Mouse (Mus musculus): Measurements from ENCODE around the gene Shisa8. TPM values are rescaled to one million over a fixed set of nuclear protein-coding genes. Genes with fewer than 3 reads are reported as not detected.

The Shisa8 gene
- polyA plus RNA-seq, 1 experiment from 2014 or later, result 0.29 TPM

DNA sequence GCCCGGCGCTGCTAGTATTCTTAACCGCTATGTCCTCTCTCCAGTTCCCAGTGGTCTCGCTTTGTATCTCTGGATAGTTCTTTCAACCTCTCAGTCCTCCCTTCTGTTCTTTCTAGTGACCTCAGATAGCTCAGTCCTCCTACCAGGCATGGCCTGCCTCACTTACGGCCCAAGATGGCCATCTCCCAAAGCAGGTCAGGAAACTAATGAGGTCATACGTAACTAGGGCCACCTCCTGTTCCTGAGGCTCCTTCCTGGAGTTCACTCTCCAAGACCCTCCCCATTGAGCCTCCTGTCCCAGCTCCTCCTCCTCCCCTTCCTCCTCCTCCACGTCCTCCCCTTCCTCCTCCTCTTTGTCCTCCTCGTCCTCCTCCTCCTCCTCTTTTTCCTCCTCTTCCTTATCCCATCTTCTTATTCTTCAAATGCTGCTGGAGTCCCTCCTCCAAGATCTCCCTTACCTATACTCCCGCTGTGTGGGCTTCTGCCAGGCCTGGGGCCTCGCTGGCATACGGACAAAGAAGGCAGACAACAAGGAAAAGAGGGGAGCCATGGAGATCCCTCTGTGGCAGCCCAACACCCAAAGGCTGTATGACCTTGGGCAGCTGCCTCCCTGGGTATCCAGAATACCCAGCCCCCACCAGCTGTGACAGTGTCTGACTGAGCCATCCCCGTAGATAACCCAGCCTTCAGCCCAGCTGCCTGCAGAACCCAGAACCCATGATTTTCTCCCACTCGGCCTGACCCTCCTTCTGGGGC, 3.1 kb downstream of the Shisa8 start:
- Histone ChIP-seq H3K4me3 (no peak overlapping the region), H3K9me3 (no peaks in the 10 kb centered on the region), H3K4me2 (replicated peaks) (no peak overlapping the region), H3K27ac (no peak overlapping the region), H3K9ac (no peak overlapping the region), H3K4me1 (peaks cover 36% of the 10 kb centered on the region), H3K27me3 (replicated peaks) (peaks cover 92% of the 10 kb centered on the region), H3K36me3 (peaks cover 21% of the 10 kb centered on the region)
- ATAC-seq (ENCODE audit: low FRiP score, low read depth), result no peak
- WGBS, result 79% methylated on average over 13 of the region's 13 CpGs

DNA sequence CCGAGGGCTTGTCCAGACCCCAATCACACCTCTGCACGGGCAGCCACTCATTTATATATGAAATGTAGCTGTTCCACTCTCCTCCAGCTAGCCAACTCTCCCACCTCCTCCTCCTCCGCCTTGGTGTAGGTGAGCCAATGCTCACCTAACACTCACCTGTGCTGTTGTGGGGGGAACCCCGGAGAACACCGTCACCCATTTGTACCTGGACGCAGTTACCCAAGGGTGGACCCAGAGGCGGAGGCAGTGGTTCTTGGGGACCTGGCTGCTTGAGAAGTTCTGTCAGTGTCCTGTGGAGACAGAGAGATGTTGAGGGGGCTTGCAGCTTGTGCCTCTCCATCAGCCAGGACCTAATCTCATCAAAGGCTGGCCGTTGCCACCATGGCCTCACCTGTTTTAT, 4.3 kb downstream of the Shisa8 start:
- Histone ChIP-seq H3K9ac (no peak overlapping the region), H3K4me1 (peaks cover 36% of the 10 kb centered on the region), H3K4me3 (no peak overlapping the region), H3K9me3 (no peaks in the 10 kb centered on the region), H3K27me3 (replicated peaks) (peaks cover 82% of the 10 kb centered on the region), H3K27ac (no peak overlapping the region), H3K36me3 (peaks cover 33% of the 10 kb centered on the region), H3K4me2 (replicated peaks) (no peak overlapping the region)
- ATAC-seq (ENCODE audit: low FRiP score, low read depth), result no peak
- 83% methylated on average over 8 of the region's 8 CpGs for WGBS

DNA sequence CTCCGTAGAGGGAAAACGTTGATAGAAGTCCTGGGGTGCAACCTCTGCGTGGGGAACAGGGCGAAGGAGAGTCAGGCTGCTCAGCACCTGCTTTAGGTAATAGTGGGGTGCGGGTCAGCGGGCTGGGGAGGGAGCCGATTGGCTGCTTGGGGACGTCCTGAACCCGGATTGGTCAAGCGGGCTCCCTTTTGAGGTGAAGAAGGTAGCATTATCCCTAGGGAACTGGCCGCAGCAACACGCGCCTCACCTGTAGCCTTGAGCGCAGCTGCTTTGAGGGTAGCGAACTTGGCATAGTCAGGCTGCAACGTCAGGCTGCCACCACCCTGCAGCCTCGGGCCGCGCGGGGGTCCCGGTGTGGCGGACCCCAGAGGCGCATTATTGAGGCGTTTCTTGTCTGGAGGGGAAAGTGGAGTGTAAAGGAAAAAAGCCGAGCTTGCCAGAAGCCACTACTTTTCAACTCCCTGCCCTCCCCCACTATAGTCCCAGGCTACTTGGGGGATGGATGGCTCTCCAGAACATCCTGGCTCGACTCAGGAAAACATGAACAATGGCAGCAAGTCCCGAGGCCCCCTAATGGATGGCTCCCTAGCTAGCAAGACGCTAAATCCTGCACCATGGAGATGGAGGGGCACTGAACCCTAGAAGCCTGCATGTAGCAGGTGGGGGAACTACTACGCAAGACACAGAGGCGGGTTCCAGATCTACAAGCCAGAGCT, 5.0 kb downstream of the Shisa8 start:
- Histone ChIP-seq H3K4me3 (no peak overlapping the region), H3K9ac (no peak overlapping the region)

DNA sequence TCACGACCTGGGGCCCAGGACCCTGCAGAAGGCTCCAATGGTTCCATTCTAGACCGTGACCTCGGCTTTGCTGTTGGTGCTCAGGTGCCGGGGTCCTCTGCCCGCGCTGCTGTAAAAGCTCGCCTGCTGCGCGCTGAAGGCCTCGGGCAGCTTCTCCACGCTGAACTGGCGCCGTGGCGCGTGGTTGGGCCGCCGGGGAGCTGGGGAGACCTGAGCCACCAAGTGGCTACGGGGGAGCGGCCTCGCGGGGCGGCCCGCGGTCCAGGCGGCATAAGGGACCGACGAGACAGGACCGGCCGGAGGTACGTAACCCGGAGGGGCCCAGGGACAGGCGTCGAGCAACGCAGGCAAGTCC, 5.5 kb downstream of the Shisa8 start:
- peaks cover 70% of the 10 kb centered on the region for H3K27me3 ChIP-seq (replicated peaks)
- WGBS, result 11% methylated on average over 34 of the region's 34 CpGs
- H3K9me3 ChIP-seq, result no peaks in the 10 kb centered on the region
- peak overlapping the region; percentile 23 for H3K4me2 ChIP-seq (replicated peaks)
- H3K4me3 ChIP-seq, result no peak overlapping the region
- peaks cover 45% of the 10 kb centered on the region for H3K36me3 ChIP-seq
- no peak overlapping the region for H3K9ac ChIP-seq
- H3K27ac ChIP-seq, result no peak overlapping the region
- ATAC-seq (ENCODE audit: low FRiP score, low read depth), result no peak
- H3K4me1 ChIP-seq, result peaks cover 27% of the 10 kb centered on the region

More for the DNA sequence above, 5.0 kb downstream of the Shisa8 start:
- Histone ChIP-seq H3K4me2 (replicated peaks) (peak overlapping the region; percentile 23), H3K4me1 (peaks cover 33% of the 10 kb centered on the region), H3K9me3 (no peaks in the 10 kb centered on the region), H3K36me3 (peaks cover 39% of the 10 kb centered on the region), H3K27me3 (replicated peaks) (peaks cover 76% of the 10 kb centered on the region), H3K27ac (no peak overlapping the region)
- no peak for ATAC-seq (ENCODE audit: low FRiP score, low read depth)
- whole genome bisulfite sequencing, result 18% methylated on average over 30 of the region's 30 CpGs

DNA sequence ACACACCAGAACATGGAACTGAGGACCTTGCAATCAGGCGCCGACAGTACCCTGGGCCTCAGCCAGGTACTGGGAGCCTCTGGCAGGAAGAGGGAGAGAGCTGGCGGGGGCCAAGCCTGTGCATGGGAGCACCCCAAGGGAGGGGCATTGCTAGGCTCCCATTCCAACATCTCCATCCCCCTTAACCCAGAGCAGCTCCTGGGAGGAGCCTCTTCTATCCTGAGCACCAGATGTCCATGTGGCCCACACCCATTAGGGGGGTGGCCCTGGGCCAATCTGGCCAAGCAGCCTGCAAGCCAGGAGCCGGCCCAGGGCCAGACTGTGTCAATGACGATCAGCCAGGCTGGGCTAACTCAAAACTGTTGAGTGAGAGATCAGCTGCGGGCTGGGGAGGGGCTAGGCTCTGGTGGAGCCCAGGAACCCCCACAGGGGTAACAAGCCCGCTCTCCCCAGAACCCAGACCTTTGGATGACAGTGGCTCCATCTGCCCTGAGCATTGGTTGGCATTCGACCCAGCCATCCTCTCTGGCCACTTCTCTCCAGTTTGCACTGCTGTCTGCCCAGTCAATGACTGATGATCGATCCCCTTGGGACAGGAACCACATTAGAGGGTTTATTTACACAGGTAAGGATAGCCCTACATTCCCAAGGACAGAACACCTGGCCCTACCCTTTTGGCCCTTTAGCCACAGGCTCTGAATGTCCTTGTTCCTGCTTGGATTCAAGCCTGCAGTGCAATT, 6.1 kb downstream of the Shisa8 start:
- H3K4me3 ChIP-seq, result no peak overlapping the region
- ATAC-seq (ENCODE audit: low FRiP score, low read depth), result peak; percentile 38; the same call in 1 of the 2 replicates
- no peaks in the 10 kb centered on the region for H3K9me3 ChIP-seq
- H3K4me2 ChIP-seq (replicated peaks), result peak overlapping the region; percentile 23; the same call in 1 of the 2 replicates
- H3K27ac ChIP-seq, result no peak overlapping the region
- peaks cover 64% of the 10 kb centered on the region for H3K27me3 ChIP-seq (replicated peaks)
- WGBS, result 61% methylated on average over 9 of the region's 9 CpGs
- no peak overlapping the region for H3K9ac ChIP-seq
- H3K4me1 ChIP-seq, result peaks cover 22% of the 10 kb centered on the region
- H3K36me3 ChIP-seq, result peaks cover 50% of the 10 kb centered on the region

DNA sequence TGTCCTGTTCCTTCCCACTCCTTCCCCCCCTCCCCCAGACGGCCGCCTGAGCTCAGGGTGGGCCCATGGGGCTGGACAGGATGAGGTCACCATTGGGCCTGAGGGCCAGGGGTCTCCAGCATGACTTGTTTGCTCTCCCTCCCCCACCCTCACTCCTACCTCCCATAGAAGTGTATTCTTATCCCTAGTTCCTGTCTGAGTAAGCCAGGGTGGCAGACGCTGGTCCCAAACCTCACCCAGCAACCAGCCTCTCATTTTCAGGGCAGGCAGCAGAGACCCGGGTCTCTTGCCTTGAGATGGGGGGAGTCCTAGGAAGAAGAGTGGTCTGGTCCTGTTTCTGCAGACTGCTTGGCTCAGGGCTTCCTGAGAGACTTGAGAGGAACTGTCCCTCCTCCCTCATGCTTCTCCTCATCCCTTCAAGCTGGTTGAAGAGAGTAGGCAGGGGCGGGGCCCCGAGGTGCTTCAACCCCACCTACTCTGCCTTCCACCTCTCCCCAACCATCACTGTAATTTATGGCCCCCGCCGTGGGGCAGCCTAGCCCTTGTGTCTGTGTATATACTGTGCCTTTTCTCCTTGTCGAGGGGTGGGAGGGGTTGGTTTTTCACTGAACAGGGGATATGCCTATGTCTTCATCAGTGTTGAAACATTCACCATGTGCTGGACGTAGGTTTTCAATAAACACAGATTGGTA, 7.8 kb downstream of the Shisa8 start:
- WGBS, result 62% methylated on average over 10 of the region's 10 CpGs
- no peak overlapping the region for H3K9ac ChIP-seq
- H3K4me1 ChIP-seq, result peaks cover 20% of the 10 kb centered on the region
- no peaks in the 10 kb centered on the region for H3K9me3 ChIP-seq
- H3K4me3 ChIP-seq, result no peak overlapping the region
- H3K36me3 ChIP-seq, result peaks cover 65% of the 10 kb centered on the region
- no peak overlapping the region for H3K4me2 ChIP-seq (replicated peaks)
- no peak for ATAC-seq (ENCODE audit: low FRiP score, low read depth)
- H3K27ac ChIP-seq, result no peak overlapping the region
- H3K27me3 ChIP-seq (replicated peaks), result peaks cover 47% of the 10 kb centered on the region

DNA sequence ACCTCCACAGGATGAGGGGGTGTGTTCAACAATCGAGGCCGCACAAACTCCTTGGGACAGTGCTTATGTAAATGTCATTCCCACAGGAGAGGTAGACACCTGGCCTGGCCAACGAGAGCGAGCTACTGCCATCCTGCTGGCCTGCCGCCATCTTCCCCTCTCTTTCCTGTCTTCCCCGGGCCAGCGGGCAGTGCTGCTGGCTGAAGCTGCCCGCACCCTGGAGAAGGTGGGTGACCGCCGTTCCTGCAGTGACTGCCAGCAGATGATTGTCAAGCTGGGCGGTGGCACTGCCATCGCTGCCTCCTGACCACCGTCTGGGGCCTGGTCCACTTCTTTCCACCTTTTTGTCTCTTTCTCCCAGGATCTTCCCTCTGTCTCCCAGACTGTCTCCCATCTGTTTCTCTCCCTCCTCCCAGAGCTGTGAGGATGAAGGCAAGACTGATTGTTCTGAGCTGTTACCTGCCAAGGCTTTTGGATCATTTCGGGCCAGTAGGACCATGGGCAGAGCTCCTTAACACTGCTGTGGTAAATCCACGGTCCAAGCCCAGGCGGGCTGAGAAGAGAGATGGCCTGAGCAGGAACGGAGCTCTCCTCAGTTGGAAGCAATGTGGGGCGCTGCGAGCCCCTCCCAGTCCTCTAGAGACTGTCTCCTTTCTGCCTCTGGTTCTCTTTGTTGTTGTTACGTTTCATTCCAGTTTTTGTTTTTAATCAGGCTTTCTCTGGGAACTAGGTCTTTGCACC, 8.8 kb downstream of the Shisa8 start:
- peak overlapping the region; percentile 26; the same call in 1 of the 2 replicates for H3K27ac ChIP-seq
- H3K4me3 ChIP-seq, result no peak overlapping the region
- peaks cover 20% of the 10 kb centered on the region for H3K4me1 ChIP-seq
- H3K36me3 ChIP-seq, result peaks cover 76% of the 10 kb centered on the region
- H3K9ac ChIP-seq, result no peak overlapping the region; the same call in 1 of the 2 replicates
- no peak overlapping the region for H3K4me2 ChIP-seq (replicated peaks)
- 82% methylated on average over 20 of the region's 20 CpGs for WGBS
- H3K9me3 ChIP-seq, result no peaks in the 10 kb centered on the region
- H3K27me3 ChIP-seq (replicated peaks), result peaks cover 39% of the 10 kb centered on the region
- ATAC-seq (ENCODE audit: low FRiP score, low read depth), result no peak

DNA sequence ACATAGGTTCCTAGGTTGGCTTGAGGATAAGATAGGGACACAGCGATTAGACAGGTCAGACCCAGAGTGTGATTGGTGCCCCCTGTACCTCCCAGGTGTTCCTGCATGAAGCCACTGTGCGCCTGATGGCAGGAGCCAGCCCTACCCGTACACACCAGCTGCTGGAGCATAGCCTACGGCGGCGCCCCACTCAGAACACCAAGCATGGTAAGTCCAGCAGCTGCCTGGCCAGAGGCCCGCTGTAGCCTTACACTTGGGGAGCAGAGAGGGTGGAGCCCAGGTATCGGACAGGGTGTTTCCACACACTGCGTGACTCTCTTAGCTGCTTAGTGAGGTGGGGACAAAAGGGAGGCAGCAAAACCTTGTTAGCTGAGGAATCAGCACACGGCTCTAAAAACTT, 9.5 kb downstream of the Shisa8 start:
- no peak overlapping the region for H3K9ac ChIP-seq
- 97% methylated on average over 10 of the region's 10 CpGs for WGBS
- no peak for ATAC-seq (ENCODE audit: low FRiP score, low read depth)
- H3K4me1 ChIP-seq, result peaks cover 20% of the 10 kb centered on the region
- peaks cover 83% of the 10 kb centered on the region for H3K36me3 ChIP-seq
- H3K9me3 ChIP-seq, result no peaks in the 10 kb centered on the region
- no peak overlapping the region for H3K4me2 ChIP-seq (replicated peaks)
- H3K27me3 ChIP-seq (replicated peaks), result peaks cover 33% of the 10 kb centered on the region
- no peak overlapping the region for H3K4me3 ChIP-seq
- no peak overlapping the region for H3K27ac ChIP-seq

DNA sequence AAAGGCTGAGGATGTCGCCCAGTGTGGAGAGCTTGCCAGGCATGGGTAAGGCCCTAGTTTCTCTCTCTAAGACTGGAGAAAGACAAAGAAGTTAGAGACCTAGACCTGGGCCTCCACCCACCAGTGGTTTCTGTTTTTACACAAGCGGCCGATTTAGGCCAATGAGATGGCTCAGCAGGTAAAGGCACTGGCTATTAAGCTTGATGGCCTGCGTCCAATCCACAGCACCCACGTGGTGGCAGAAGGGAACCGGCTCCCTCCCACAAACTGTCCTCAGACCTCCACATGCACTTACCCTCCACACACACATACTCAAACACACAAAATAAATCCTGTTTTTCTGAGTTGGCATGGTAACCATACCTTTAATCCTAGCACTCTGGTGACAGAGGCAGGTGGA, 10.5 kb downstream of the Shisa8 start:
- Histone ChIP-seq H3K4me2 (replicated peaks) (no peak overlapping the region), H3K36me3 (peaks cover 93% of the 10 kb centered on the region), H3K9me3 (no peaks in the 10 kb centered on the region)

DNA sequence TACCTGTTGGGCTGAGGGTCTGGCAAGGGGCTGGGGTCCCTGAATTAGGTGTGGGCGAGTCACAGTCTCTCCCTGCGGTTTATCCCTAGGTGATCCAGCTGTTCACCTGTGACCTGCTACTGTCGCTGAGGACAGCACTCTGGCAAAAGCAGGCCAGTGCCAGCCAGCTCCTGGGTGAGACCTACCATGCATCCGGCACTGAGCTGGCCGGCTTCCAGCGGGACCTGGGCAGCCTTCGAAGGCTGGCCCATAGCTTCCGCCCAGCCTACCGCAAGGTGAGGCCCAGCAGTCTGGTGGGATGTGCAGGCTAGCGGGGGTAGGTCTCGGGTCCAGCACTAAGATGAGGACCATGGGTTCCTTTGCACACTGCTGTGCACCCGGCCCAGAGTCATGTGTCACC, 13.1 kb downstream of the Shisa8 start:
- H3K9ac ChIP-seq, result no peak overlapping the region
- no peaks in the 10 kb centered on the region for H3K9me3 ChIP-seq
- 89% methylated on average over 12 of the region's 12 CpGs for WGBS
- peaks cover 98% of the 10 kb centered on the region for H3K36me3 ChIP-seq
- H3K4me2 ChIP-seq (replicated peaks), result no peak overlapping the region
- no peaks in the 10 kb centered on the region for H3K27me3 ChIP-seq (replicated peaks)
- no peak overlapping the region for H3K27ac ChIP-seq
- H3K4me1 ChIP-seq, result no peaks in the 10 kb centered on the region
- no peak for ATAC-seq (ENCODE audit: low FRiP score, low read depth)
- no peak overlapping the region for H3K4me3 ChIP-seq

More for the DNA sequence above, 10.5 kb downstream of the Shisa8 start:
- H3K27ac ChIP-seq, result no peak overlapping the region
- H3K9ac ChIP-seq, result no peak overlapping the region
- H3K4me3 ChIP-seq, result no peak overlapping the region
- ATAC-seq (ENCODE audit: low FRiP score, low read depth), result no peak
- peaks cover 23% of the 10 kb centered on the region for H3K27me3 ChIP-seq (replicated peaks)
- H3K4me1 ChIP-seq, result peaks cover 11% of the 10 kb centered on the region
- WGBS, result 87% methylated on average over 6 of the region's 6 CpGs

DNA sequence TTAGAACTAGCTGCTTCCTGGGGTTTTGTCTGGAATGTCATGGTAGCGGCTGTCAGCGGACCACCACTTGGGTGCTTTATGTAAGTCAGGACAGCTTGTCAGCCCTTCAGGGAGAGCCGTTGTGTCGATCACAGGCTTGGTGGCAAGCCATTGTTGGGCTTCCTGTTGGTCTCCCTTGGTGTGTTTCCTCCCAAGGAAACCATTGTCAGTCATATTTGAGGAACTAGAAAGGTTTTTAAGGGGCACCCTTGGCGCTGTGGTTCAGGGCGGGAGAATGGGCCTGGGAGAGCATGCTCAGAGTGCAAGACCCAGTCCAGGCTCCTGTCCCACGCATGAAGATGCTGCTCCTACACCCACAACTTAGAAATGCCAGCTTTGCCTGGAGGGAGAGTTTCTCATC, 14.3 kb downstream of the Shisa8 start:
- H3K9ac ChIP-seq, result no peak overlapping the region
- no peak overlapping the region for H3K4me3 ChIP-seq
- no peak overlapping the region for H3K27ac ChIP-seq
- H3K9me3 ChIP-seq, result no peaks in the 10 kb centered on the region
- 92% methylated on average over 7 of the region's 7 CpGs for WGBS
- H3K27me3 ChIP-seq (replicated peaks), result no peaks in the 10 kb centered on the region
- H3K36me3 ChIP-seq, result peaks cover 97% of the 10 kb centered on the region
- no peak for ATAC-seq (ENCODE audit: low FRiP score, low read depth)
- no peaks in the 10 kb centered on the region for H3K4me1 ChIP-seq
- H3K4me2 ChIP-seq (replicated peaks), result no peak overlapping the region
